Mouse (Mus musculus) CH12.LX (cell line): Measurements from ENCODE around the gene Vsig10.

ENCODE experiments used
- CHD1 ChIP-seq: IDR thresholded peaks from 2 replicates; pipeline ENCODE4 v1.6.1; 2012; ENCODE audit warnings: low read depth, low read length, improper control_type of control experiment, inconsistent platforms
- CTCF ChIP-seq, 2 experiments: IDR thresholded peaks in 1 of 2; conservative IDR thresholded peaks in 1 of 2; 2 replicates each; pipeline ENCODE4 v1.5.1; 2011 to 2012; ENCODE audit warnings: low read depth in 2 of 2, low read length in 2 of 2, improper control_type of control experiment in 1 of 2, inconsistent platforms in 1 of 2, mild to moderate bottlenecking in 1 of 2, moderate library complexity in 1 of 2
- ELF1 ChIP-seq: IDR thresholded peaks from 2 replicates; pipeline ENCODE4 v1.6.1; 2014; ENCODE audit warnings: low read depth, mild to moderate bottlenecking, inconsistent platforms, low read length, improper control_type of control experiment
- EP300 ChIP-seq: IDR thresholded peaks from 2 replicates; pipeline ENCODE4 v1.6.1; 2011; ENCODE audit warnings: low read length, improper control_type of control experiment
- MAX ChIP-seq: IDR thresholded peaks from 2 replicates; pipeline ENCODE4 v1.6.1; 2011; ENCODE audit warnings: low read length, improper control_type of control experiment
- MAZ ChIP-seq: IDR thresholded peaks from 2 replicates; pipeline ENCODE4 v1.6.1; 2012; ENCODE audit warnings: low read depth, mild to moderate bottlenecking, inconsistent platforms, low read length, improper control_type of control experiment, moderate library complexity
- NRF1 ChIP-seq: IDR thresholded peaks from 2 replicates; pipeline ENCODE4 v1.6.1; 2014; ENCODE audit warnings: low read depth, mild to moderate bottlenecking, inconsistent platforms, low read length, improper control_type of control experiment, moderate library complexity
- POLR2A ChIP-seq: IDR thresholded peaks from 2 replicates; pipeline ENCODE4 v1.6.1; 2011; ENCODE audit warnings: low read depth, mild to moderate bottlenecking, improper control_type of control experiment, low read length
- TBP ChIP-seq: conservative IDR thresholded peaks from 2 replicates; pipeline ENCODE4 v1.6.1; 2011; ENCODE audit warnings: low read depth, low read length, improper control_type of control experiment
- TCF12 ChIP-seq: IDR thresholded peaks from 2 replicates; pipeline ENCODE4 v1.6.1; 2014; ENCODE audit warnings: low read depth, mild to moderate bottlenecking, inconsistent platforms, low read length, improper control_type of control experiment
- UBTF ChIP-seq: IDR thresholded peaks from 2 replicates; pipeline ENCODE4 v1.6.1; 2012; ENCODE audit warnings: low read depth, mild to moderate bottlenecking, inconsistent platforms, low read length, improper control_type of control experiment, moderate library complexity
- USF1 ChIP-seq: IDR thresholded peaks from 2 replicates; pipeline ENCODE4 v1.6.1; 2014; ENCODE audit warnings: low read depth, mild to moderate bottlenecking, inconsistent platforms, low read length, improper control_type of control experiment
- ZMIZ1 ChIP-seq: IDR thresholded peaks from 2 replicates; pipeline ENCODE4 v1.6.1; 2012; ENCODE audit warnings: low read depth, mild to moderate bottlenecking, inconsistent platforms, low read length, improper control_type of control experiment
- ZNF384 ChIP-seq: IDR thresholded peaks from 2 replicates; pipeline ENCODE4 v1.6.1; 2012; ENCODE audit warnings: low read depth, low read length, improper control_type of control experiment, inconsistent platforms

GRCm38 (mm10) chr5:117318741-117319629 lies at the start of gene Vsig10:
- TF ChIP-seq UBTF = peak; percentile 94
- TF ChIP-seq CTCF (conservative IDR thresholded peaks at IDR 0.05 in 1 of 2, IDR thresholded peaks at IDR 0.05 in 1 of 2; ENCODE audit: low read depth in 2 of 2, low read length in 2 of 2) = no peak; a peak in 1 of 4 replicates
- TF ChIP-seq CHD1 = peak; percentile 38; the same call in 1 of the 2 replicates
- TF ChIP-seq EP300 = no peak
- TF ChIP-seq MAZ = peak; percentile 79; the same call in 1 of the 2 replicates
- no peak for TF ChIP-seq NRF1
- TF ChIP-seq TBP = no peak
- TF ChIP-seq ZNF384 = no peak
- peak; percentile 47; the same call in 1 of the 2 replicates for TF ChIP-seq ELF1
- TF ChIP-seq MAX = no peak
- peak; percentile 75 for TF ChIP-seq POLR2A
- TF ChIP-seq TCF12 = peak; percentile 66; the same call in 1 of the 2 replicates
- TF ChIP-seq ZMIZ1 = peak; percentile 66
- no peak for TF ChIP-seq USF1
